Mouse (Mus musculus) midbrain, embryonic 14.5 days (tissue): ENCODE data around the gene Egfl7. TPM values are rescaled to one million over a fixed set of nuclear protein-coding genes. Genes with fewer than 3 reads are reported as not detected.

Experiments
- ATAC-seq: fragments of 200-750 bp; cut with Nextera tagmentation; 2 replicates; pipeline ENCODE4 v1.8.0; 2017; ENCODE audit warnings: moderate number of reproducible peaks, moderate library complexity; ENCODE audit not compliant: low FRiP score, low TSS enrichment
- DNase-seq: peaks from one replicate; pipeline ENCODE4 v3.0.0-alpha.2; 2015
- H3K27ac ChIP-seq: fragments of 300-500 bp; sonication (generic); replicated peaks from 2 replicates; pipeline ENCODE4 v1.5.1; 2014; ENCODE audit warnings: mild to moderate bottlenecking, low read depth, low read length, moderate library complexity
- H3K27me3 ChIP-seq: fragments of 300-500 bp; sonication (generic); 2 replicates; pipeline ENCODE4 v1.6.1; 2014; ENCODE audit warnings: low read length, control low read depth, mixed read lengths; ENCODE audit not compliant: control insufficient read depth, insufficient read depth
- H3K36me3 ChIP-seq: fragments of 300-500 bp; sonication (generic); 2 replicates; pipeline ENCODE4 v1.6.1; 2014; ENCODE audit warnings: low read length, control low read depth; ENCODE audit not compliant: control insufficient read depth, insufficient read depth
- H3K4me1 ChIP-seq: fragments of 300-500 bp; sonication (generic); 2 replicates; pipeline ENCODE4 v1.6.1; 2014; ENCODE audit warnings: mild to moderate bottlenecking, antibody characterized with exemption, low read length, control low read depth; ENCODE audit not compliant: control insufficient read depth, insufficient read depth
- H3K4me2 ChIP-seq: fragments of 300-500 bp; sonication (generic); 2 replicates; pipeline ENCODE4 v1.6.1; 2014; ENCODE audit warnings: mild to moderate bottlenecking, low read length, moderate library complexity
- H3K4me3 ChIP-seq: fragments of 300-500 bp; sonication (generic); replicated peaks from 2 replicates; pipeline ENCODE4 v1.5.1; 2014; ENCODE audit warnings: low read depth, low read length
- H3K9ac ChIP-seq: fragments of 300-500 bp; sonication (generic); replicated peaks from 2 replicates; pipeline ENCODE4 v1.6.1; 2014; ENCODE audit warnings: mild to moderate bottlenecking, low read length, moderate library complexity
- H3K9me3 ChIP-seq: fragments of 300-500 bp; sonication (generic); 2 replicates; pipeline ENCODE4 v1.6.1; 2016; ENCODE audit warnings: low read length, control low read depth, mixed read lengths; ENCODE audit not compliant: control insufficient read depth
- WGBS: fragments of 180-500 bp; shearing (Covaris S2); extraction: QIAGEN DNeasy Blood & Tissue Kit; methylation state at CpG from one replicate; pipeline ENCODE4 v1.1.7; 2014; 5-methylcytosine and 5-hydroxymethylcytosine counted together
- polyA plus RNA-seq: library from polyadenylated mRNA; unstranded; fragments of >200 nt; fragmentation: Nextera tagmentation; extraction: Ambion mirVana; gene quantifications from 2 replicates; pipeline ENCODE4 v1.2.1, GENCODE M21; 2014

The Egfl7 gene
- polyA plus RNA-seq, 1 experiment from 2014 or later = 51.1 TPM

DNA sequence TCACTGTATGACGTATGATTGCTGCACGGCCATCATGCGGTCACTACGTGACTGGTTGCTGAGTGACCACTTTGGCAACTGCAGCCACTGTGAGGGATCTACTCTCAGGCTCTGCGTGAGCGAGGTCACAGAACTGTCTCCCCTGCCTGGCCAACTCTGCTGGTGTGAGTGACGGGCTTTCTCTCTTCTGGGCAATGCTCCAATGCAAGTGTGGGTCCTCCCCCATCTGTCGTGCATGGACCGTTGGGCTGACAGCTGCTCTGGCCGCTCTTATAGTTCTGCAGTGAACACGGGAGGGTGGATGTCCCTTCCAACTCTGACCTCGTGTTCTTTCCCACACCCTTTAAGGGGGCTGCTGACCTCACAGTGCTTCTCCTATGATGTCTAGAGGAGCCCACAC, 6.4 kb upstream of the Egfl7 start:
- Histone ChIP-seq H3K9ac (no peak overlapping the region), H3K9me3 (no peaks in the 10 kb centered on the region), H3K4me2 (no peak overlapping the region), H3K27me3 (no peaks in the 10 kb centered on the region), H3K36me3 (no peaks in the 10 kb centered on the region), H3K4me1 (peaks cover 2% of the 10 kb centered on the region; the same call in 1 of the 2 replicates), H3K4me3 (no peak overlapping the region), H3K27ac (peak overlapping the region; percentile 26; the same call in 1 of the 2 replicates)
- WGBS = 61% methylated on average over 12 of the region's 12 CpGs
- peak; percentile 62 for DNase-seq
- ATAC-seq = no peak

- Histone ChIP-seq H3K27me3 (no peaks in the 10 kb centered on the region), H3K4me3 (no peak overlapping the region), H3K27ac (peak overlapping the region; percentile 26; the same call in 1 of the 2 replicates), H3K4me2 (no peak overlapping the region), H3K9ac (no peak overlapping the region), H3K36me3 (no peaks in the 10 kb centered on the region), H3K4me1 (peaks cover 2% of the 10 kb centered on the region; the same call in 1 of the 2 replicates), H3K9me3 (no peaks in the 10 kb centered on the region)
- WGBS = 38% methylated on average over 5 of the region's 5 CpGs
- DNase-seq (no peak), ATAC-seq (no peak)
Observed at GRCm38 (mm10) chr2:26573807-26574206, 6.0 kb upstream of the Egfl7 start.

- no peak for DNase-seq
- peaks cover 2% of the 10 kb centered on the region; the same call in 1 of the 2 replicates for H3K4me1 ChIP-seq
- 18% methylated on average over 5 of the region's 5 CpGs for WGBS
Observed at GRCm38 (mm10) chr2:26574862-26575261, 5.0 kb upstream of the Egfl7 start.

DNA sequence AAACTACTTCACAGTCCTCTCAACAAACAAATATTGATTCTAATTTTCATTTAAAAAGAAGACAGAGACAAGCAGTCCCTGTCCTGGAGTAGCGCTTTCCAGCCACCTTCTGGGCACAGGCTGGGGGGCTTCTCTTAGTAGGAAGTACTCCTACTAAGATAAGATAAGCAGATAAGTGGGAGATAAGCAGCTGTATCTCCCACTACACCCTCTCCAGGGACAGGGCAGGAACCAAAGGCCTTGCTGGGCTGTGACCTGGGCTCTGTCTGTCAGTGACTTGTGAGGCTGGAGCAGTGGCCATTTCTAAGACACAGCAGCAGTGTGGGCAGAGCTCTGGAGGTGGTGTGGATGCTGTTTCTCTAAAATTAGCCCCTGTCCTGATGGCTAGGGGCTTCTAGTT, 4.4 kb upstream of the Egfl7 start:
- ATAC-seq (no peak), DNase-seq (no peak)
- Histone ChIP-seq H3K4me2 (no peak overlapping the region), H3K27ac (no peak overlapping the region), H3K4me1 (peaks cover 2% of the 10 kb centered on the region; the same call in 1 of the 2 replicates), H3K9me3 (no peaks in the 10 kb centered on the region), H3K27me3 (no peaks in the 10 kb centered on the region), H3K36me3 (no peaks in the 10 kb centered on the region), H3K9ac (no peak overlapping the region), H3K4me3 (no peak overlapping the region)
- 97% methylated on average over 1 of the region's 1 CpGs for WGBS

More at GRCm38 (mm10) chr2:26574862-26575261, 5.0 kb upstream of the Egfl7 start:
- Histone ChIP-seq H3K4me2 (no peak overlapping the region), H3K4me3 (no peak overlapping the region), H3K9ac (no peak overlapping the region), H3K27ac (no peak overlapping the region), H3K9me3 (no peaks in the 10 kb centered on the region), H3K36me3 (no peaks in the 10 kb centered on the region), H3K27me3 (no peaks in the 10 kb centered on the region)
- ATAC-seq = no peak

DNA sequence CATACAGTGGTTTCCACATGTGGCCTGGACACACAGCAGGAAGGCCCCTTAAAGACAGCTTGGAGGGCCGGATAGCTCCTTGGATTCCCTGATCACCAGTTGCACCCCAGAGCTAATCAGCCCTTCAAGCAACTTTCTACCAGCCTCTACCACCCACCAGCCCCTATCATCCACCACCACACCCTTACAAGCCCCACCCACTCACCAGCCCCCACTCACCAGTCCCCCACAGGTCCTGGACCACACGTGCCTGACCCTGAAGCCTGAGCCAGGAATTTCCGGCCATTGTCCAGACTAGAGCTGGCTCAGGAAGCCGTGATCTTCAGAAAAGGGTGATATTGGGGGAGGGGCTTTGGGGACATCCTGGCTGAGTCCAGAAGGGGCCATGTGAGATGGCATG, 3.9 kb upstream of the Egfl7 start:
- ATAC-seq (no peak), DNase-seq (no peak)
- Histone ChIP-seq H3K9ac (no peak overlapping the region), H3K4me2 (no peak overlapping the region), H3K36me3 (no peaks in the 10 kb centered on the region), H3K4me3 (no peak overlapping the region), H3K9me3 (no peaks in the 10 kb centered on the region), H3K27me3 (no peaks in the 10 kb centered on the region), H3K27ac (no peak overlapping the region), H3K4me1 (peaks cover 2% of the 10 kb centered on the region; the same call in 1 of the 2 replicates)
- WGBS = 57% methylated on average over 4 of the region's 4 CpGs

GRCm38 (mm10) chr2:26576462-26576861, 3.4 kb upstream of the Egfl7 start:
- no peaks in the 10 kb centered on the region for H3K27me3 ChIP-seq
- H3K27ac ChIP-seq = no peak overlapping the region
- no peak overlapping the region for H3K4me2 ChIP-seq
- no peak for DNase-seq
- H3K4me3 ChIP-seq = no peak overlapping the region
- peaks cover 2% of the 10 kb centered on the region; the same call in 1 of the 2 replicates for H3K4me1 ChIP-seq
- no peaks in the 10 kb centered on the region for H3K36me3 ChIP-seq
- no peak for ATAC-seq
- WGBS = 51% methylated on average over 4 of the region's 4 CpGs
- H3K9me3 ChIP-seq = no peaks in the 10 kb centered on the region
- no peak overlapping the region for H3K9ac ChIP-seq

- Histone ChIP-seq H3K4me2 (no peak overlapping the region), H3K27ac (0 out of 2 replicates have a peak overlapping the region, but pooled peaks have one; percentile 45), H3K9me3 (no peaks in the 10 kb centered on the region), H3K27me3 (no peaks in the 10 kb centered on the region), H3K4me3 (no peak overlapping the region), H3K9ac (peak overlapping the region; percentile 23; the same call in 1 of the 2 replicates), H3K4me1 (peaks cover under 1% of the 10 kb centered on the region; the same call in 1 of the 2 replicates), H3K36me3 (no peaks in the 10 kb centered on the region)
- no peak for ATAC-seq
- DNase-seq = no peak
- 57% methylated on average over 6 of the region's 6 CpGs for WGBS
Observed at GRCm38 (mm10) chr2:26578369-26578768, 1.4 kb upstream of the Egfl7 start.

- Histone ChIP-seq H3K4me3 (no peak overlapping the region), H3K36me3 (no peaks in the 10 kb centered on the region), H3K27ac (no peak overlapping the region), H3K9me3 (no peaks in the 10 kb centered on the region), H3K4me1 (no peaks in the 10 kb centered on the region), H3K9ac (no peak overlapping the region), H3K4me2 (no peak overlapping the region), H3K27me3 (no peaks in the 10 kb centered on the region)
- ATAC-seq (no peak), DNase-seq (no peak)
- WGBS = 92% methylated on average over 5 of the region's 5 CpGs
Observed at GRCm38 (mm10) chr2:26580751-26581150, 937 bp downstream of the Egfl7 start.

DNA sequence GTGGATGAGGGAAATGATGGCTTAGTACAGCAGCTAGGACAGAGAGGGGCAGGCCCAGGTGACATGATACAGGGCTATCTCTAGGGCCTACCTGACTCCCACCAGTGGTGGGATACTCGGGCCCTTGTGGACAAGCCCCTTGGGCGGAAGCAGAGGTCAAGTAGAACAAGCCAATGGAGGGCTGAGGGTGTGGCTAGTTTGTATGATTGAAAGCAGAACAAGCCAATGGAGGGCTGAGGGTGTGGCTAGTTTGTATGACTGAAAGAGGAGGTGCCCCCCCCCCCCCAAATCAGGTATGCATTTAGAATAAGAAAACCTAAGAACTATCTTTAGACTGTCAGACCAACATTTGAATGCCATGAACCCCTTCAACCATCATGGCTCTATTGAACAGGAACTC, 2.4 kb downstream of the Egfl7 start:
- Histone ChIP-seq H3K36me3 (no peaks in the 10 kb centered on the region), H3K4me3 (no peak overlapping the region)
- WGBS = 55% methylated on average over 2 of the region's 2 CpGs

More for the DNA sequence above, 2.4 kb downstream of the Egfl7 start:
- no peak overlapping the region for H3K9ac ChIP-seq
- ATAC-seq = no peak
- H3K4me2 ChIP-seq = no peak overlapping the region
- no peaks in the 10 kb centered on the region for H3K27me3 ChIP-seq
- no peaks in the 10 kb centered on the region for H3K9me3 ChIP-seq
- H3K4me1 ChIP-seq = peaks cover 7% of the 10 kb centered on the region; the same call in 1 of the 2 replicates
- no peak overlapping the region for H3K27ac ChIP-seq
- DNase-seq = no peak
